Comparison of ENCODE assay signal across 9 mouse cellular contexts in genomic region chr11:4975623-4976022, GRCm38 (mm10). TPM values are rescaled to one million over a fixed set of nuclear protein-coding genes. Genes with fewer than 3 reads are reported as not detected.
DNase-seq lines count a peak whose midpoint lies in the region; ATAC-seq and TF ChIP-seq lines count a peak whose summit lies in the region.
"Had no signal": no experiment of that assay in that cellular context is flagged by ENCODE, and none has a peak within 500 bp of the region (broad histone marks: within the 10 kb centered on the region; RNA-seq: fewer than 3 reads in every experiment).

No protein-coding gene starts in this region.

- H3K36me3 ChIP-seq in intestine, embryonic 16.5 days (ENCODE audit: control insufficient read depth, insufficient read depth, low read length) = no peaks in the 10 kb centered on the region
- no peaks in the 10 kb centered on the region for H3K36me3 ChIP-seq in liver, embryonic 12.5 days
- no peaks in the 10 kb centered on the region for H3K36me3 ChIP-seq in stomach, embryonic 15.5 days
- H3K36me3 ChIP-seq: embryonic facial prominence, embryonic 15.5 days had no signal

- peak; percentile 53; the same call in 1 of the 2 replicates for ATAC-seq in intestine, embryonic 16.5 days
- peak; percentile 63; the same call in 1 of the 2 replicates for ATAC-seq in liver, embryonic 12.5 days
- ATAC-seq in stomach, embryonic 15.5 days (ENCODE audit: insufficient read depth, low FRiP score, low read depth) = peak; percentile 53; the same call in 1 of the 2 replicates

- H3K4me1 ChIP-seq in intestine, embryonic 16.5 days (ENCODE audit: control insufficient read depth, insufficient read depth, low read length) = 0 out of 2 replicates have a peak, but pooled peaks cover 3% of the 10 kb centered on the region
- H3K4me1 ChIP-seq in liver, embryonic 12.5 days = peaks cover 31% of the 10 kb centered on the region
- H3K4me1 ChIP-seq in stomach, embryonic 15.5 days = no peaks in the 10 kb centered on the region
- H3K4me1 ChIP-seq: embryonic facial prominence, embryonic 15.5 days had no signal

- no peaks in the 10 kb centered on the region for H3K27me3 ChIP-seq in intestine, embryonic 16.5 days (replicated peaks; ENCODE audit: control insufficient read depth, insufficient read depth, low read length)
- 0 out of 2 replicates have a peak, but pooled peaks cover 4% of the 10 kb centered on the region for H3K27me3 ChIP-seq in liver, embryonic 12.5 days (replicated peaks)
- H3K27me3 ChIP-seq in stomach, embryonic 15.5 days (replicated peaks) = no peaks in the 10 kb centered on the region
- H3K27me3 ChIP-seq: embryonic facial prominence, embryonic 15.5 days had no signal

- H3K9ac ChIP-seq in intestine, embryonic 16.5 days (ENCODE audit: low read depth, low read length) = no peak overlapping the region
- H3K9ac ChIP-seq in liver, embryonic 12.5 days = no peak overlapping the region
- no peak overlapping the region for H3K9ac ChIP-seq in stomach, embryonic 15.5 days
- H3K9ac ChIP-seq: embryonic facial prominence, embryonic 15.5 days had no signal

- no peak overlapping the region; the same call in 1 of the 2 replicates for H3K4me2 ChIP-seq in intestine, embryonic 16.5 days (ENCODE audit: low read depth, low read length)
- peak overlapping the region; percentile 58 for H3K4me2 ChIP-seq in liver, embryonic 12.5 days
- H3K4me2 ChIP-seq in stomach, embryonic 15.5 days = peak overlapping the region; percentile 27; the same call in 1 of the 2 replicates
- H3K4me2 ChIP-seq: embryonic facial prominence, embryonic 15.5 days had no signal

- H3K9me3 ChIP-seq in intestine, embryonic 16.5 days (ENCODE audit: control insufficient read depth, low read length) = no peaks in the 10 kb centered on the region
- no peaks in the 10 kb centered on the region for H3K9me3 ChIP-seq in liver, embryonic 12.5 days (replicated peaks)
- H3K9me3 ChIP-seq in stomach, embryonic 15.5 days = no peaks in the 10 kb centered on the region
- H3K9me3 ChIP-seq: embryonic facial prominence, embryonic 15.5 days had no signal

- no peak overlapping the region for H3K27ac ChIP-seq in left cerebral cortex, adult 2 months
- no peak overlapping the region for H3K27ac ChIP-seq in intestine, embryonic 16.5 days (ENCODE audit: low read length)
- no peak overlapping the region for H3K27ac ChIP-seq in liver, embryonic 12.5 days
- no peak overlapping the region for H3K27ac ChIP-seq in stomach, embryonic 15.5 days
- H3K27ac ChIP-seq: embryonic facial prominence, embryonic 15.5 days had no signal

- 6% methylated on average over 14 of the region's 14 CpGs for WGBS in intestine, embryonic 16.5 days
- WGBS in liver, embryonic 12.5 days (ENCODE audit: insufficient replicate concordance) = 10% methylated on average over 14 of the region's 14 CpGs
- 6% methylated on average over 14 of the region's 14 CpGs for WGBS in stomach, embryonic 15.5 days

- no peak overlapping the region for H3K4me3 ChIP-seq in left cerebral cortex, adult 2 months
- H3K4me3 ChIP-seq in intestine, embryonic 16.5 days (ENCODE audit: low read length) = no peak overlapping the region
- H3K4me3 ChIP-seq in liver, embryonic 12.5 days = no peak overlapping the region
- no peak overlapping the region for H3K4me3 ChIP-seq in stomach, embryonic 15.5 days (replicated peaks)
- H3K4me3 ChIP-seq: embryonic facial prominence, embryonic 15.5 days had no signal

- intact Hi-C loops in left cerebral cortex, adult 2 months (cut with DNase I) = loop anchor here (1.0 kb wide), 1 partner anchor 59 kb away; no protein-coding TSS in a partner anchor

- peak; percentile 75 for TF ChIP-seq CTCF in left cerebral cortex, adult 2 months (IDR thresholded peaks at IDR 0.05)

- peak; percentile 60 to 66 for DNase-seq in left cerebral cortex, adult 2 months (ENCODE audit: extremely low spot score in 1 of 2, low spot score in 2 of 2)
- no peak for DNase-seq in left cerebral cortex, adult 8-10 months (ENCODE audit: low spot score in 2 of 2)
- peak; percentile 76 for DNase-seq in cerebellum, adult 18-20 months
- DNase-seq in frontal cortex, postnatal 25 days (ENCODE audit: low spot score in 2 of 2) = peak; percentile 29 to 40
- peak; percentile 91 for DNase-seq in naive thymus-derived CD4-positive, alpha-beta T cell, adult 2 months (ENCODE audit: low read depth)

RNA-seq across cellular contexts. Expression of gene Ap1b1, which starts 11.0 kb away (rescaled TPM):
- 100 to 1,000 TPM; 156 to 177 TPM for total RNA-seq in left cerebral cortex, adult 2 months (2021)
- total RNA-seq in left cerebral cortex, adult 8-10 months (2022) = 100 to 1,000 TPM; 152 to 184 (median 173) TPM
- polyA plus RNA-seq in intestine, embryonic 16.5 days (2015; fragmentation: Nextera tagmentation; extraction: Ambion mirVana) = 81.2 and 85.4 TPM in 2 replicates
- polyA plus RNA-seq in liver, embryonic 12.5 days (2016; fragmentation: Nextera tagmentation; extraction: Ambion mirVana) = 110 TPM in 2 replicates
- polyA plus RNA-seq in stomach, embryonic 15.5 days (2015; fragmentation: Nextera tagmentation; extraction: Ambion mirVana) = 57.5 and 60.2 TPM in 2 replicates

RNA-seq across cellular contexts. Expression of gene Nefh, which starts 27.8 kb away (rescaled TPM):
- total RNA-seq in left cerebral cortex, adult 2 months (2021) = 10 to 100 TPM; 47.9 to 54.5 TPM
- total RNA-seq in left cerebral cortex, adult 8-10 months (2022) = 10 to 100 TPM; 44.7 to 52.3 (median 48.7) TPM
- 0.55 and 0.61 TPM in 2 replicates for polyA plus RNA-seq in intestine, embryonic 16.5 days (2015; fragmentation: Nextera tagmentation; extraction: Ambion mirVana)
- polyA plus RNA-seq in liver, embryonic 12.5 days (2016; fragmentation: Nextera tagmentation; extraction: Ambion mirVana) = 0.66 and 0.73 TPM in 2 replicates
- polyA plus RNA-seq in stomach, embryonic 15.5 days (2015; fragmentation: Nextera tagmentation; extraction: Ambion mirVana) = 0.50 and 0.75 TPM in 2 replicates

Comparison
In these comparisons a context has a peak if more than half of its experiments do, and no peak if none do; other contexts are left out.
1. DNase-seq: peak in left cerebral cortex, adult 2 months (2 of 2), cerebellum, adult 18-20 months (2 of 2), frontal cortex, postnatal 25 days (2 of 2) and naive thymus-derived CD4-positive, alpha-beta T cell, adult 2 months (single experiment); none in left cerebral cortex, adult 8-10 months (0 of 2).
2. Peak in every context shown above with its lines, with median percentiles within 50 percentile points of each other: ATAC-seq.